Comparison of ENCODE assay signal across 11 mouse cellular contexts in the genomic region with DNA sequence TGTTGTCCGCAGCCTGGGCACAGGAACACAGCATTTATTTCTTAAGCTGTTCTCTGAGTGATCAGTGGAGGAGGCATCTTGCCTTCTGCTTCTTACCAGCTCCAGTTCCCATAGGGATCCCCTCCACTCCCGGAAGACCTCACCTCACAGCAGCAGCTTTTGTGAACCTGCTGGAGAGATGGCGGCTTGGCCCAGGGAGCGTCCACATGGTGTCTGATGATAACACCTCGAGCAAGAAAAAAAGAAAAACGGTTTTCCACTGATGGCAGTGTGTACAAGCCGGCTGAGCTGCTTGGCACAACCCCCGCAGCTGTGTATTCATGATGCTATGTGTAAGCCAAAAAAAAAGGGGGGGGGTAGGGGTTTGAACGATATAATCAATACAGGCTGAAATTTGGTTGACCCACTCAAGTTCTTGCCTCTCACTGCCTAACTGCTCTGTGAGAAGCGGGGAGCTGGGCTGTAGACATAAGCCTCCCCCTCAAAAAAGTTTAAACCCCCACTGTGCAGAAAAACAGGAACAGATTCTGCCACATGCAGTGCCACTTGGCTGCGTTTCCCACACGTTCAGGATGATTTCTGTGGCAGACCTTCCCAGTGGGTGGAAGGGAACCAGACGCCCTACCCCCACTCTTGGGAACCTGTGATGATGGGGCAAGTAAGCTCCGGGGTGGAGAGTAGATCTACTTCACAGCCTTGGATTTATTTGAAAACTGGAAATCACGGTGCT.
A peak's percentile ranks its signal among the peaks of the same experiment; 100 is the strongest.
DNase-seq lines count a peak whose midpoint lies in the region; ATAC-seq lines count a peak whose summit lies in the region.
"Had no signal": no experiment of that assay in that cellular context is flagged by ENCODE, and none has a peak within 500 bp of the region (broad histone marks: within the 10 kb centered on the region; RNA-seq: fewer than 3 reads in every experiment).

No protein-coding gene starts in this region.

- H3K9me3 ChIP-seq in midbrain, embryonic 15.5 days, result no peaks in the 10 kb centered on the region
- H3K9me3 ChIP-seq in heart, embryonic 10.5 days, result no peaks in the 10 kb centered on the region
- H3K9me3 ChIP-seq: limb, embryonic 10.5 days; neural tube, embryonic 12.5 days had no signal

- H3K27me3 ChIP-seq in midbrain, embryonic 15.5 days (replicated peaks), result no peaks in the 10 kb centered on the region
- H3K27me3 ChIP-seq in heart, embryonic 10.5 days (ENCODE audit: insufficient read depth, poor library complexity, severe bottlenecking), result no peaks in the 10 kb centered on the region
- H3K27me3 ChIP-seq: neural tube, embryonic 12.5 days had no signal

- no peak overlapping the region for H3K27ac ChIP-seq in midbrain, embryonic 15.5 days
- no peak overlapping the region for H3K27ac ChIP-seq in heart, embryonic 10.5 days
- H3K27ac ChIP-seq: limb, embryonic 10.5 days; neural tube, embryonic 12.5 days had no signal

- peak; percentile 54 for ATAC-seq in cerebellum, adult (ENCODE audit: insufficient number of reproducible peaks, low FRiP score, low TSS enrichment)
- peak; percentile 55; the same call in 1 of the 2 replicates for ATAC-seq in midbrain, embryonic 15.5 days (replicated peaks)
- ATAC-seq in megakaryocyte progenitor cell, adult 5-6 weeks (replicated peaks; ENCODE audit: poor library complexity), result no peak
- ATAC-seq: lung, postnatal 0 days had no signal

- no peaks in the 10 kb centered on the region for H3K36me3 ChIP-seq in midbrain, embryonic 15.5 days (replicated peaks)
- no peaks in the 10 kb centered on the region for H3K36me3 ChIP-seq in heart, embryonic 10.5 days
- H3K36me3 ChIP-seq: limb, embryonic 10.5 days; neural tube, embryonic 12.5 days had no signal

- H3K4me3 ChIP-seq in midbrain, embryonic 15.5 days, result no peak overlapping the region
- H3K4me3 ChIP-seq in heart, embryonic 10.5 days, result no peak overlapping the region
- H3K4me3 ChIP-seq: limb, embryonic 10.5 days; neural tube, embryonic 12.5 days had no signal

- 63% methylated on average over 15 of the region's 15 CpGs for WGBS in midbrain, embryonic 15.5 days
- 77% methylated on average over 15 of the region's 15 CpGs for WGBS in heart, embryonic 10.5 days

- peaks cover 6% of the 10 kb centered on the region; the same call in 1 of the 2 replicates for H3K4me1 ChIP-seq in midbrain, embryonic 15.5 days
- H3K4me1 ChIP-seq in heart, embryonic 10.5 days, result 0 out of 2 replicates have a peak, but pooled peaks cover 3% of the 10 kb centered on the region

- H3K9ac ChIP-seq in midbrain, embryonic 15.5 days, result no peak overlapping the region
- H3K9ac ChIP-seq: neural tube, embryonic 12.5 days had no signal

- peak; percentile 52 for DNase-seq in cerebellum, adult 8-10 months
- DNase-seq in layer of hippocampus, adult 11-12 months (ENCODE audit: low spot score), result peak; percentile 85
- DNase-seq in heart, embryonic 10.5 days (ENCODE audit: low spot score), result no peak
- no peak for DNase-seq in lung, postnatal 36 days
- DNase-seq: adrenal gland, postnatal 36 days had no signal

- no peak overlapping the region for H3K4me2 ChIP-seq in midbrain, embryonic 15.5 days
- H3K4me2 ChIP-seq: neural tube, embryonic 12.5 days had no signal

Comparison
In these comparisons a context has a peak if more than half of its experiments do, and no peak if none do; other contexts are left out.
1. DNase-seq: peak in cerebellum, adult 8-10 months (single experiment) and layer of hippocampus, adult 11-12 months (single experiment); none in heart, embryonic 10.5 days (single experiment) and lung, postnatal 36 days (single experiment).